Mouse (Mus musculus): Measurements from ENCODE around the gene Cers6. TPM values are rescaled to one million over a fixed set of nuclear protein-coding genes. Genes with fewer than 3 reads are reported as not detected.
A peak's percentile ranks its signal among the peaks of the same experiment; 100 is the strongest.

Cers6 gene
- total RNA-seq, 2 experiments from 2014 or later = 0.79 to 1.1 TPM

GRCm38 (mm10) chr2:68911587-68912483, 50.6 kb downstream of the Cers6 start:
- no peak for ATAC-seq (replicated peaks; ENCODE audit: low FRiP score, low TSS enrichment, poor library complexity, severe bottlenecking)

GRCm38 (mm10) chr2:68915742-68916141, 54.5 kb downstream of the Cers6 start:
- ATAC-seq (replicated peaks; ENCODE audit: low FRiP score, low TSS enrichment, poor library complexity, severe bottlenecking) = no peak

- ATAC-seq (replicated peaks; ENCODE audit: low FRiP score, low TSS enrichment, poor library complexity, severe bottlenecking) = no peak
Observed at GRCm38 (mm10) chr2:68916299-68916698, 55.1 kb downstream of the Cers6 start.

- 0 out of 2 replicates have a peak, but pooled peaks have one; percentile 68 for ATAC-seq (replicated peaks; ENCODE audit: low FRiP score, low TSS enrichment, poor library complexity, severe bottlenecking)
Observed at GRCm38 (mm10) chr2:68917010-68917409, 55.8 kb downstream of the Cers6 start.

GRCm38 (mm10) chr2:68917524-68917923, 56.3 kb downstream of the Cers6 start:
- ATAC-seq (replicated peaks; ENCODE audit: low FRiP score, low TSS enrichment, poor library complexity, severe bottlenecking) = no peak

GRCm38 (mm10) chr2:68924344-68924743, 63.1 kb downstream of the Cers6 start:
- ATAC-seq (replicated peaks; ENCODE audit: low FRiP score, low TSS enrichment, poor library complexity, severe bottlenecking) = no peak

GRCm38 (mm10) chr2:68925542-68925941, 64.3 kb downstream of the Cers6 start:
- no peak for ATAC-seq (replicated peaks; ENCODE audit: low FRiP score, low TSS enrichment, poor library complexity, severe bottlenecking)

GRCm38 (mm10) chr2:68926913-68927790, 65.9 kb downstream of the Cers6 start:
- no peak for ATAC-seq (replicated peaks; ENCODE audit: low FRiP score, low TSS enrichment, poor library complexity, severe bottlenecking)

GRCm38 (mm10) chr2:68932240-68932639, 71.0 kb downstream of the Cers6 start:
- no peak for ATAC-seq (replicated peaks; ENCODE audit: low FRiP score, low TSS enrichment, poor library complexity, severe bottlenecking)

GRCm38 (mm10) chr2:68932656-68933055, 71.4 kb downstream of the Cers6 start:
- ATAC-seq (replicated peaks; ENCODE audit: low FRiP score, low TSS enrichment, poor library complexity, severe bottlenecking) = no peak

- peak; percentile 97 for ATAC-seq (replicated peaks; ENCODE audit: low FRiP score, low TSS enrichment, poor library complexity, severe bottlenecking)
Observed at GRCm38 (mm10) chr2:68934651-68935050, 73.4 kb downstream of the Cers6 start.

- ATAC-seq (replicated peaks; ENCODE audit: low FRiP score, low TSS enrichment, poor library complexity, severe bottlenecking) = no peak
Observed at GRCm38 (mm10) chr2:68935721-68936294, 74.6 kb downstream of the Cers6 start.

- no peak for ATAC-seq (replicated peaks; ENCODE audit: low FRiP score, low TSS enrichment, poor library complexity, severe bottlenecking)
Observed at GRCm38 (mm10) chr2:68936773-68937172, 75.5 kb downstream of the Cers6 start.

GRCm38 (mm10) chr2:68937833-68938232, 76.6 kb downstream of the Cers6 start:
- no peak for ATAC-seq (replicated peaks; ENCODE audit: low FRiP score, low TSS enrichment, poor library complexity, severe bottlenecking)

- ATAC-seq (replicated peaks; ENCODE audit: low FRiP score, low TSS enrichment, poor library complexity, severe bottlenecking) = no peak
Observed at GRCm38 (mm10) chr2:68944898-68945297, 83.7 kb downstream of the Cers6 start.

- ATAC-seq (replicated peaks; ENCODE audit: low FRiP score, low TSS enrichment, poor library complexity, severe bottlenecking) = no peak
Observed at GRCm38 (mm10) chr2:68945976-68946375, 84.7 kb downstream of the Cers6 start.

- no peak for ATAC-seq (replicated peaks; ENCODE audit: low FRiP score, low TSS enrichment, poor library complexity, severe bottlenecking)
Observed at GRCm38 (mm10) chr2:68946819-68947218, 85.6 kb downstream of the Cers6 start.

- peak; percentile 80 for ATAC-seq (replicated peaks; ENCODE audit: low FRiP score, low TSS enrichment, poor library complexity, severe bottlenecking)
Observed at GRCm38 (mm10) chr2:68949137-68949536, 87.9 kb downstream of the Cers6 start.

GRCm38 (mm10) chr2:68949728-68950127, 88.5 kb downstream of the Cers6 start:
- ATAC-seq (replicated peaks; ENCODE audit: low FRiP score, low TSS enrichment, poor library complexity, severe bottlenecking) = no peak

GRCm38 (mm10) chr2:68951706-68952105, 90.5 kb downstream of the Cers6 start:
- no peak for ATAC-seq (replicated peaks; ENCODE audit: low FRiP score, low TSS enrichment, poor library complexity, severe bottlenecking)
